Mouse (Mus musculus) myocyte (in vitro differentiated cells): ENCODE measurements around the gene Lyrm9. TPM values are rescaled to one million over a fixed set of nuclear protein-coding genes. Genes with fewer than 3 reads are reported as not detected.
"Not testable (repeated sequence)": the region's sequence is repeated elsewhere in the genome, so short reads cannot be mapped to it uniquely, and the experiment has no call there.

Experiments used
- H3K27me3 ChIP-seq: one replicate; pipeline ENCODE4 v1.6.1; 2011; ENCODE audit not compliant: control insufficient read depth, insufficient read depth, insufficient read length
- H3K36me3 ChIP-seq: one replicate; pipeline ENCODE4 v1.6.1; 2011; ENCODE audit not compliant: control insufficient read depth, insufficient read depth
- H3K4me2 ChIP-seq: one replicate; pipeline ENCODE4 v1.6.1; 2011; ENCODE audit warnings: low read depth, control low read depth
- H3K4me3 ChIP-seq: one replicate; pipeline ENCODE4 v1.5.1; 2011; ENCODE audit warnings: mild to moderate bottlenecking, control low read depth, moderate library complexity
- H3K79me2 ChIP-seq: one replicate; pipeline ENCODE4 v1.6.1; 2011; ENCODE audit not compliant: control insufficient read depth, insufficient read depth
- H3ac ChIP-seq: one replicate; pipeline ENCODE4 v1.6.1; 2011; ENCODE audit not compliant: control insufficient read depth, insufficient read length
- CEBPB ChIP-seq: IDR thresholded peaks from 2 replicates; pipeline ENCODE4 v1.6.1; 2011; ENCODE audit warnings: mild to moderate bottlenecking, moderate library complexity; ENCODE audit not compliant: poor library complexity, insufficient read depth, severe bottlenecking
- E2F4 ChIP-seq: IDR thresholded peaks from one replicate; pipeline ENCODE4 v1.6.1; 2011; ENCODE audit warnings: mild to moderate bottlenecking, control low read depth, moderate library complexity; ENCODE audit not compliant: insufficient read depth
- MAX ChIP-seq: IDR thresholded peaks from one replicate; pipeline ENCODE4 v1.6.1; 2011; ENCODE audit warnings: low read depth, mild to moderate bottlenecking, control low read depth
- MYOD1 ChIP-seq, 3 experiments: IDR thresholded peaks; one replicate each; pipeline ENCODE4 v1.6.1; 2011; ENCODE audit warnings: control low read depth in 2 of 3, low read depth in 2 of 3, mild to moderate bottlenecking in 2 of 3, moderate library complexity in 1 of 3; ENCODE audit not compliant: insufficient read length in 2 of 3, control insufficient read depth in 1 of 3
- MYOG ChIP-seq, 3 experiments: IDR thresholded peaks; one replicate each; pipeline ENCODE4 v1.6.1; 2011; ENCODE audit warnings: control low read depth in 2 of 3, low read depth in 2 of 3, mild to moderate bottlenecking in 2 of 3; ENCODE audit not compliant: insufficient read length in 2 of 3, control insufficient read depth in 1 of 3, insufficient read depth in 1 of 3
- POLR2A ChIP-seq: IDR thresholded peaks from one replicate; pipeline ENCODE4 v1.6.1; 2011; ENCODE audit warnings: low read depth, mild to moderate bottlenecking, control low read depth, moderate library complexity; ENCODE audit not compliant: insufficient read length
- POLR2AphosphoS2 ChIP-seq: IDR thresholded peaks from one replicate; pipeline ENCODE4 v1.6.1; 2011; ENCODE audit warnings: low read depth, control low read depth; ENCODE audit not compliant: insufficient read length
- REST ChIP-seq: IDR thresholded peaks from one replicate; pipeline ENCODE4 v1.6.1; 2011; ENCODE audit warnings: mild to moderate bottlenecking, control low read depth, moderate library complexity; ENCODE audit not compliant: insufficient read depth, insufficient read length
- SRF ChIP-seq: IDR thresholded peaks from one replicate; pipeline ENCODE4 v1.6.1; 2011; ENCODE audit warnings: low read depth; ENCODE audit not compliant: control insufficient read depth, insufficient read length
- TCF12 ChIP-seq: IDR thresholded peaks from one replicate; pipeline ENCODE4 v1.6.1; 2011; ENCODE audit warnings: mild to moderate bottlenecking, control low read depth; ENCODE audit not compliant: poor library complexity, insufficient read depth, severe bottlenecking
- TCF3 ChIP-seq: IDR thresholded peaks from one replicate; pipeline ENCODE4 v1.6.1; 2011; ENCODE audit warnings: low read depth, control low read depth; ENCODE audit not compliant: insufficient read length
- USF1 ChIP-seq: IDR thresholded peaks from one replicate; pipeline ENCODE4 v1.6.1; 2011; ENCODE audit warnings: low read depth, mild to moderate bottlenecking, control low read depth, moderate library complexity
- polyA plus RNA-seq: library from polyadenylated mRNA; unstranded; fragments of >200 nt; fragmentation: generic; extraction: Trizol; gene quantifications from one replicate; pipeline ENCODE4 v1.2.1, GENCODE M21; 2012; ENCODE audit warnings: missing spikeins

Lyrm9 gene
- polyA plus RNA-seq, 1 experiment = 22.9 TPM

DNA sequence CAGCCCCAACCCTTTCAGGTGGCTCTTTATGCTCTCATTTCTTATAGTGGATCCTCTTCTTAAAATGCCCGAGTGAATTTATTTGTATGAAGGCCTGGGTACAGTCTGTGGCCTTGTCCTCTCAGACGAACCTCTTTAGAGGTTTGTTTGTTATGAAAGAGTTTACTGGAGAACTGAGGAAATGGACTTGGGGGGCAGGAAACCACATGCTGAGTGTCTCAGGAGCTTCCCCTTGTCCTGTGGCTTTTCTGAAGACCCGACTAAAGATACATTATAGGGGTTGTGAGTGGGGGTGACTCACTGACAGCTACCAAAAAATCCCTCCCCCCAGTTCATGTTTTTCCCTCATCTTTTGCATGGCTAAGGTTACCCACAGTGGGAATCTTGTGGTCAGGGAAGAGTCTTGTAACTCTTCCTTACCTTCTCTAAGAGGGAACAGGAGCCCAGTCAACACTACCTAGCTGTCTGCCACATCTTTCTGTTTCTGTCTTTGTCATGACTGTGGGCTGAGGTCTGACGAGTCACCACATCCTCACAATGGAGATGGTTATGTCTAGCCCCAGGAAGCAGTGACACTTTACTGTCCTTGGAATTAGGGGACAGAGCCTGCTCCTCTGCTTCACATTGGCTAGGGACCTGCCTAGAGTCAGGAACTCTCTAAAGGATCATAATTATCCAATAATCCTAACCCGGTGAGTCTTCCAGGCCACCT, 38.3 kb downstream of the Lyrm9 start:
- no peaks in the 10 kb centered on the region for H3K79me2 ChIP-seq
- no peak overlapping the region for H3K4me2 ChIP-seq
- no peaks in the 10 kb centered on the region for H3K36me3 ChIP-seq
- no peak overlapping the region for H3ac ChIP-seq
- TF ChIP-seq POLR2AphosphoS2 (no peak), MYOG (IDR thresholded peaks at IDR 0.05; ENCODE audit: control insufficient read depth in 1 of 3, insufficient read depth in 1 of 3, insufficient read length in 2 of 3, low read depth in 2 of 3) (no peak), E2F4 (no peak), TCF3 (no peak), USF1 (no peak), CEBPB (no peak)
- no peak overlapping the region for H3K4me3 ChIP-seq
- H3K27me3 ChIP-seq = no peaks in the 10 kb centered on the region

GRCm38 (mm10) chr11:78865314-78865713, 38.9 kb downstream of the Lyrm9 start:
- Histone ChIP-seq H3K36me3 (no peaks in the 10 kb centered on the region), H3ac (no peak overlapping the region), H3K4me2 (no peak overlapping the region), H3K27me3 (no peaks in the 10 kb centered on the region), H3K79me2 (no peaks in the 10 kb centered on the region), H3K4me3 (no peak overlapping the region)
- TF ChIP-seq POLR2AphosphoS2 (no peak), MYOD1 (IDR thresholded peaks at IDR 0.05; ENCODE audit: control insufficient read depth in 1 of 3, insufficient read length in 2 of 3, low read depth in 2 of 3) (no peak), TCF12 (no peak), USF1 (no peak), MAX (no peak)

DNA sequence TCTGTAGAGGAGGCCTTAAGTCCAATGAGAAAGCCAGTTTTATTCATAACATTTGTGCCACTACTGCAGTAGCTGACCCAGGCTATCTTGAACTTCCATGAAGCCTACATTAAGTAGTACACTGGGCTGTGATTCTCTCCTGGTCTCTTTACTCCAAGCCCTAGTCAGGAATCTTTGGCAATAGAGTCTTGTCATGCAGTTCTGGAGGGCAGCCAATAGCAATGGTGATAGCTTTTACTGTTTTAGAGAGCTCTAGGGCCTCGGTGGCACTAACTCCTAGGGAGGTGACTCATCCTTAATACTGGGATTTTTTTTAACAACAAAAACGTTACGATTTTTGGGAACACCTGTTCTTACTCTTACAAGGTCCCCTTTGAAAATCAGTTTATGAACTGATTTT, 40.1 kb downstream of the Lyrm9 start:
- H3K36me3 ChIP-seq = no peaks in the 10 kb centered on the region
- TF ChIP-seq POLR2A (no peak), E2F4 (no peak), USF1 (no peak), MAX (no peak), MYOD1 (IDR thresholded peaks at IDR 0.05; ENCODE audit: control insufficient read depth in 1 of 3, insufficient read length in 2 of 3, low read depth in 2 of 3) (no peak), REST (no peak), SRF (no peak), MYOG (IDR thresholded peaks at IDR 0.05; ENCODE audit: control insufficient read depth in 1 of 3, insufficient read depth in 1 of 3, insufficient read length in 2 of 3, low read depth in 2 of 3) (no peak)
- no peak overlapping the region for H3K4me2 ChIP-seq
- H3K4me3 ChIP-seq = no peak overlapping the region
- no peaks in the 10 kb centered on the region for H3K79me2 ChIP-seq
- no peak overlapping the region for H3ac ChIP-seq
- H3K27me3 ChIP-seq = no peaks in the 10 kb centered on the region

GRCm38 (mm10) chr11:78867696-78868095, 41.3 kb downstream of the Lyrm9 start:
- Histone ChIP-seq H3ac (no peak overlapping the region), H3K27me3 (no peaks in the 10 kb centered on the region), H3K36me3 (no peaks in the 10 kb centered on the region), H3K4me2 (no peak overlapping the region), H3K79me2 (no peaks in the 10 kb centered on the region), H3K4me3 (no peak overlapping the region)
- no peak for TF ChIP-seq POLR2A
- TF ChIP-seq CEBPB = no peak
- no peak for TF ChIP-seq TCF12
- no peak for TF ChIP-seq MYOG (IDR thresholded peaks at IDR 0.05; ENCODE audit: control insufficient read depth in 1 of 3, insufficient read depth in 1 of 3, insufficient read length in 2 of 3, low read depth in 2 of 3)
- TF ChIP-seq USF1 = no peak
- TF ChIP-seq TCF3 = no peak
- no peak for TF ChIP-seq SRF
- no peak for TF ChIP-seq POLR2AphosphoS2
- no peak for TF ChIP-seq E2F4
- no peak for TF ChIP-seq MYOD1 (IDR thresholded peaks at IDR 0.05; ENCODE audit: control insufficient read depth in 1 of 3, insufficient read length in 2 of 3, low read depth in 2 of 3)
- TF ChIP-seq REST = no peak
- TF ChIP-seq MAX = no peak

DNA sequence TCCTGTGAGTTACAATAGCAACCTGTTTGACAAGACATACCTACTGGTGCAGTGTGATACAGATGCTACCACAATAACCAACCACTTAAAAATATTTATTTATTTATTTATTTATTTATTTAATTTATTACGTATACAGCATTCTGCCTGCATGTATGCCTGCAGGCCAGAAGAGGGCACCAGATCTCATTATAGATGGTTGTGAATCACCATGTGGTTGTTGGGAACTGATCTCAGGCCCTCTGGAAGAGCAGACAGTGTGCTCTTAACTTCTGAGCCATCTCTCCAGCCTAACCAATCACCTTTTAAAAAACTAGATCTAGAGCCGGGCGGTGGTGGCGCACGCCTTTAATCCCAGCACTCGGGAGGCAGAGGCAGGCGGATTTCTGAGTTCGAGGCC, 42.8 kb downstream of the Lyrm9 start:
- not testable (repeated sequence) for H3K36me3 ChIP-seq, H3ac ChIP-seq, H3K79me2 ChIP-seq, H3K27me3 ChIP-seq, H3K4me2 ChIP-seq, H3K4me3 ChIP-seq
